Mouse (Mus musculus) layer of hippocampus, adult 2 months (tissue): ENCODE results near the gene Krtap3-1. TPM values are rescaled to one million over a fixed set of nuclear protein-coding genes. Genes with fewer than 3 reads are reported as not detected.
"Not testable (repeated sequence)": the region's sequence is repeated elsewhere in the genome, so short reads cannot be mapped to it uniquely, and the experiment has no call there.

Source experiments
- DNase-seq, 2 experiments: peaks; one replicate each; pipeline ENCODE4 v3.0.0; 2022; ENCODE audit warnings: low spot score in 2 of 2
- H3K27ac ChIP-seq: fragments of 200-600 bp; 2 replicates; pipeline ENCODE4 v1.8.1; 2022
- H3K4me3 ChIP-seq: fragments of 200-600 bp; 2 replicates; pipeline ENCODE4 v1.8.1; 2022; ENCODE audit warnings: mild to moderate bottlenecking
- CTCF ChIP-seq: fragments of 200-600 bp; conservative IDR thresholded peaks from 2 replicates; pipeline ENCODE4 v1.8.1; 2022; ENCODE audit warnings: antibody characterized with exemption, mild to moderate bottlenecking, moderate library complexity
- long read RNA-seq, 2 experiments: library from polyadenylated mRNA; stranded (forward); transcript quantifications; one replicate each; pipeline ENCODE4 v2.0.0; 2021; ENCODE audit warnings: borderline mapping rate in 2 of 2
- total RNA-seq, 2 experiments: library from RNA; stranded (reverse); gene quantifications; 2 replicates each; pipeline ENCODE4 v1.2.3; 2021

Gene Krtap3-1
- total RNA-seq, result not detected
- long read RNA-seq, experiment 1, result 0 reads
- long read RNA-seq, experiment 2, result 0 reads

GRCm38 (mm10) chr11:99566530-99566929 is at the start of gene Krtap3-1:
TSS of gene Krtap3-1 (minus strand) at chr11:99566630.
- Histone ChIP-seq H3K27ac (no peak within 1 kb of the TSS), H3K4me3 (no peak within 1 kb of the TSS)
- TF ChIP-seq CTCF, result no peak
- no peak for DNase-seq

- TF ChIP-seq CTCF, result no peak
- H3K4me3 ChIP-seq, result no peak within 1 kb of the TSS
- H3K27ac ChIP-seq, result no peak within 1 kb of the TSS
- DNase-seq, result no peak
Measured at GRCm38 (mm10) chr11:99614796-99615363, 48.5 kb upstream of the Krtap3-1 start, which contains the start of gene Krtap2-4. TSS of gene Krtap2-4 (minus strand) at chr11:99614846.

- peak within 1 kb of the TSS; percentile 50 for H3K27ac ChIP-seq
- DNase-seq, H3K4me3 ChIP-seq: not testable (repeated sequence)
Measured at GRCm38 (mm10) chr11:99610089-99610488, 43.7 kb upstream of the Krtap3-1 start, which contains the start of gene Gm11937. TSS of gene Gm11937 (minus strand) at chr11:99610189.

- H3K4me3 ChIP-seq, result no peak overlapping the region
- DNase-seq, result peak; percentile 28 to 34
- H3K27ac ChIP-seq, result peak overlapping the region; percentile 50
- no peak for TF ChIP-seq CTCF
Measured at GRCm38 (mm10) chr11:99609126-99609525, 42.7 kb upstream of the Krtap3-1 start.

GRCm38 (mm10) chr11:99603208-99603607 is 36.8 kb upstream of the Krtap3-1 start, which contains the start of gene Gm11938:
TSS of gene Gm11938 (minus strand) at chr11:99603308.
- not testable (repeated sequence) for H3K4me3 ChIP-seq, DNase-seq

GRCm38 (mm10) chr11:99597742-99598141 is 31.3 kb upstream of the Krtap3-1 start, which contains the start of gene Krtap9-3:
TSS of gene Krtap9-3 (minus strand) at chr11:99598105.
- H3K4me3 ChIP-seq, DNase-seq, H3K27ac ChIP-seq: not testable (repeated sequence)

More at GRCm38 (mm10) chr11:99603208-99603607, 36.8 kb upstream of the Krtap3-1 start, which contains the start of gene Gm11938:
- not testable (repeated sequence) for H3K27ac ChIP-seq

GRCm38 (mm10) chr11:99590981-99591380 is 24.6 kb upstream of the Krtap3-1 start, which contains the start of gene Krtap1-3:
TSS of gene Krtap1-3 (minus strand) at chr11:99591339.
- H3K4me3 ChIP-seq, result no peak within 1 kb of the TSS
- no peak within 1 kb of the TSS for H3K27ac ChIP-seq
- no peak for DNase-seq
- TF ChIP-seq CTCF, result no peak

GRCm38 (mm10) chr11:99585096-99585495 is 18.7 kb upstream of the Krtap3-1 start:
- H3K4me3 ChIP-seq, result no peak overlapping the region
- H3K27ac ChIP-seq, result peak overlapping the region; percentile 82
- TF ChIP-seq CTCF, result no peak
- peak; percentile 59 to 64 for DNase-seq

GRCm38 (mm10) chr11:99583245-99583704 is 16.8 kb upstream of the Krtap3-1 start, which contains the start of gene Krtap1-4:
TSS of gene Krtap1-4 (minus strand) at chr11:99583654.
- Histone ChIP-seq H3K27ac (peak within 1 kb of the TSS; percentile 82), H3K4me3 (no peak within 1 kb of the TSS)
- no peak for DNase-seq
- no peak for TF ChIP-seq CTCF

GRCm38 (mm10) chr11:99581564-99581963 is 15.1 kb upstream of the Krtap3-1 start:
- no peak overlapping the region for H3K27ac ChIP-seq
- no peak overlapping the region for H3K4me3 ChIP-seq
- TF ChIP-seq CTCF, result no peak
- no peak for DNase-seq

- no peak overlapping the region for H3K4me3 ChIP-seq
- DNase-seq, result no peak
- no peak for TF ChIP-seq CTCF
- H3K27ac ChIP-seq, result no peak overlapping the region
Measured at GRCm38 (mm10) chr11:99581051-99581450, 14.6 kb upstream of the Krtap3-1 start.

GRCm38 (mm10) chr11:99580636-99581035 is 14.2 kb upstream of the Krtap3-1 start, which contains the start of gene Krtap1-5:
TSS of gene Krtap1-5 (minus strand) at chr11:99581016.
- no peak within 1 kb of the TSS for H3K4me3 ChIP-seq
- no peak for DNase-seq
- no peak for TF ChIP-seq CTCF

GRCm38 (mm10) chr11:99574106-99574505 is 7.7 kb upstream of the Krtap3-1 start:
- peak; percentile 32 to 75 for DNase-seq
- TF ChIP-seq CTCF, result peak; percentile 97
- Histone ChIP-seq H3K4me3 (no peak overlapping the region), H3K27ac (no peak overlapping the region)

More at GRCm38 (mm10) chr11:99580636-99581035, 14.2 kb upstream of the Krtap3-1 start, which contains the start of gene Krtap1-5:
- no peak within 1 kb of the TSS for H3K27ac ChIP-seq

- Histone ChIP-seq H3K4me3 (no peak overlapping the region), H3K27ac (no peak overlapping the region)
- DNase-seq, result no peak
- no peak for TF ChIP-seq CTCF
Measured at GRCm38 (mm10) chr11:99573164-99573563, 6.7 kb upstream of the Krtap3-1 start.
